Mouse (Mus musculus) kidney, postnatal 25 days (tissue): ENCODE results near the gene Rxfp1.
A peak's percentile ranks its signal among the peaks of the same experiment; 100 is the strongest.

Source experiments
- DNase-seq, 2 experiments: peaks; one replicate each; pipeline ENCODE4 v3.0.0; 2021; ENCODE audit warnings: mixed read lengths in 2 of 2

Gene Rxfp1

DNA sequence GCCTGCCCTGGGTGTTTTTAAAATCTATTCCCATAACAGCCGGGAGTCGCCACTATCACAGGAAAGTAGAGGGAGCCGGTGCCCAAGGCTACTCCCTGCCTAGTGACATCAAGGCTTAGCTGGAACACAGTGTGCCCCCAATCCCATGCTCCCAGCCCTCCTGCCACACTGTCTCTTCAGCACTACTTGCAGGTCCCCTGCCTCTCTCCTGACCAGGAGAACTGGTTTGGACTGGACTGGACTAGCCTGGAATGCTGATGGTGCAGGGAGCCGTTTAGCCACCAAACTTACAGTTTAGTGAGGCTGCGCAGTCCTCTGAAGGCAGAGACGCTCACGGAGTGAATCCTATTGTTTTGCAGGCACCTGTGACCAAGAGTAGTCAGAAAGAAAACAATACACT is 67.1 kb downstream of the Rxfp1 start:
- DNase-seq: peak; percentile 19 to 48

DNA sequence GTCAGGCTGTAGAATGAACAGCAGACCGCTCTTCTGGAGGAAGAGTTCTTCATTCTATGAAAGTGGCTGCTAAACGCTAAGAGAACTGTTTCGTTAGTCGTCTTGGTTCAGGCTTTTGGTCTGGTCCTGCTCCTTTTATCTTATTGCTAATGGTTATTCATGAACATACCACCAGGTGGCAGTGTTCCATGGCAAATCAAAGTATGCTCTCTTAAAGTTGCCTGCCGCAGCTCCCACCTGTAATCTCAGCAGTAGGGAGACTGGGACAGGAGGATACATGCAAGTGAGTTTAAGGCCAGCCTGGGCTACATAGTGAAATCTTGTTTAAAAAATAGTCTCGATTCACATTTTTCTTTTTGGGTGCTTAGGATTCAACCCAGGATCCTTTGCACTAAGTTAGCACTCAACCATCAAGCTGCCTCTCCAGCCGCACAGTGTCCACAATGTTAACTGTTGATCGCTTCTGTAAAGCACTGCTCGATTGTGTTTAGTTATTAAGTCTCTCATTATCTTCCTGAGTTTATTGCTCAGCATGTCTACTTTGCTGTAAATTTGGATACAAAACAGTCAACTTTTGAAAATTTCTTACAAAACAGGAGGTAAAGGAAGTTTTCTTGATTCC is 72.8 kb downstream of the Rxfp1 start:
- peak; percentile 45 to 64 for DNase-seq

DNA sequence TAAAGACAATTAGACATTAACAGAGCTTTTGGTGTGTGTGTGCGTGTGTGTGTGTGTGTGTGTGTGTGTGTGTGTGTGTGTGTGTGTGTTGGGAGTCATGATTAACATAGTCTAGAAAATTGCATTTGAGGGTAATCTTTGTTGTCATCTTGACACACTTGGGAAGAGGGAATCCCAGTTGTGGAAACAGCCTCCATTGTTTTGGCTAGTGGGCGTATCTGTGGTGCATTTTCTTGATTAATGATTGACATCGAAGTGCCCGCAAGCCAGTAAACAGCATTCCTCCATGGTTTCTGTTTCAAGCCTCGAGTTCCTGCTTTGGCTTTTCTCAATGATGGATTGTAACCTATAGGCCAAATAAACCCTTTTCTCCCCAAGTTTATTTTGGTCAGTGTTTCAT is 81.0 kb downstream of the Rxfp1 start:
- DNase-seq: no peak

DNA sequence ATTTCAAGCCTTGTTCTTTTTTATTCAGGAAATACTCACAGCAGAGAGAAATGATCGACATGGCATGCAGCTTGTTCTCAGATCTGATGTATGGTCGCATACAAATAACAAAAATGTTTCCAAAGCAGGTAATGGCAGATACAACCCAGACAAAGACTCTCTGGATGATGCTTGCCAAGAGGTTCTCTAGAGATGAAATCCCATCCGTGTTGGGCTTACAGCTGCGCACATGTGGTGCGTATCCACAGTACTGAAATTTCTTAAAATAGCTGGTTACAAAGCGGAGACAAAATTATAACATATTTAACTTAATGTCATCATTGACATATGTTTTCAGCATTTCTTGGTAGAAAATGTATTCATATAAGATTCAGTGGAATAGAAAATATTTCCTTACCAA is 85.6 kb downstream of the Rxfp1 start:
- no peak for DNase-seq

DNA sequence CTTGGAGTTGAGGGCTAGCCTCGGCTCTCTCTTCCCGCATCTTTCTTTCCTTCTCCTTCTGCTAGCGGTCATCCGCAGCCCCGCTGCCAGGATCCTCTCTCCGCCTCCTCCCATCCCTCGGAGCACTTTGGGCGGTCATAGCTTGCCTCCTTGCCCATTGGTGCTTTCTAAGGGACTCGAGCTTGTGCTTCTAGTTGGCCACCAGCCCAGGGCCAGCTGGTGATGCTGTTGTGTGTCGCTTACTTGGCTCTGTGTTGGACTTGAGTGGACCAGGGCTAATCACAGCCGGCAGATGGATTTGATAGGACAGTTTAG is 108.3 kb downstream of the Rxfp1 start, which contains the start of gene Etfdh:
TSS of gene Etfdh (minus strand) at position 85 of the 315 bp plus-strand sequence.
- DNase-seq: peak; percentile 65 to 80

DNA sequence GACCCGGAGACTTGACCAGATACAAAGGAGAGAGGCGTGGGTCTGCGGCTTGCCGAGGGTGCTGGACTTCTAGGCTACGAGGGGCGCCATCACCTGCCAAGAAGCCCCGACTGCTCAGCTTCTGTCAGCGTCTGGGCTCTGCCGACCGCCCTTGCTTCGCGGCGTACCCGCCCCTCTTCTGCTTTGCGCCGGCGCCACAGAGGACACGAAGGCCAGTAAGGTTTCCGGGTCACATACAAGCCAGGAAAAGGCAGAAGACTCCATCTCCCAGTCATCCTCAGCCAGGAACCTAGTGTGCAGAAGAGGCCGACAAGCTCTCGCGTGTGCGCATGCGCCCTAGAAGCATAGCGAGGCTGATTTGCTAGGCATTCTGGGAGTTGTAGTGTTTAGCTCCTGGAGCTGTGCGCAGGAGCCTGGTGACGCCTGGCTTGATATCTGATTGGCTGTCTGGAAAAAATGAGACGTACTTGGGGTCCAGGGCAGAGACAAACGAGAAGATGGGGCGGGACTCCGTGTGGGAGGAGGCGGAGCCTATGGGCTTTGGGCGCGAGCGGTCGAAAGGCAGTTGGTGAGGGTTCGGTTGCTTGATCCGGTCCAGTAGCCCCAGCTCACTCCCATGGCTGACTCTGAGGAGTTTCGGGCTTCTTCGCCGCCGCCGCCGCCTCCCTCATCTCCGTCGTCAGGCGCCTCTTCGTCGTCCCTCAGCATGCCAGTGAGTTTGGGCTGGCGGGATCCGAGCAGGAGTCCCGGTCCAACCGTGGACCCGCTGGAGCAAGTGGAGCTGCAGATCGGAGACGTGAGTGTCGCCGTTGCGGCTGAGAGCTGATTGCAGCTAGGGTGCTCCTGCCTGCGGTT is 108.9 kb downstream of the Rxfp1 start, which contains the start of gene 4930579G24Rik:
TSS of gene 4930579G24Rik (plus strand) at position 519 of the 855 bp plus-strand sequence.
- DNase-seq: peak; percentile 95 to 99

DNA sequence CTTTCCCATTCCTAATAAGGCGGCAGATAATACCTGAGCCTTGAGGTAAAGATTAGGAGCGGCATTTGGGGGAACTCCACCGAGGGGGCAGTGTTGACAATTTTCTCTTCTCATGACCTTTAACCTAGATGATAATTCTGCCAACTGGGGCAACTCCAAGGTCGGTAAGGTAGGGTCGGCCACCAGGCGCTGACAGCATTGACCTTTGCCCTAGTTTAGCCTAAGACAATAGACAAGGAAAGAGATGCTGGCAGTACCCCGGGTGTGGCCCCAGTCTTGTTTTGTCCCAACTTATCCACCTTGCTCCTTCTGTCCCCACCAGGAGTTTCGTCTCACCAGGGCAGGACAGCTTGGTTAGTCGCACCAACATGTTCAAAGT is 109.5 kb downstream of the Rxfp1 start:
- DNase-seq: peak in 1 of 2 experiments; percentile 37

DNA sequence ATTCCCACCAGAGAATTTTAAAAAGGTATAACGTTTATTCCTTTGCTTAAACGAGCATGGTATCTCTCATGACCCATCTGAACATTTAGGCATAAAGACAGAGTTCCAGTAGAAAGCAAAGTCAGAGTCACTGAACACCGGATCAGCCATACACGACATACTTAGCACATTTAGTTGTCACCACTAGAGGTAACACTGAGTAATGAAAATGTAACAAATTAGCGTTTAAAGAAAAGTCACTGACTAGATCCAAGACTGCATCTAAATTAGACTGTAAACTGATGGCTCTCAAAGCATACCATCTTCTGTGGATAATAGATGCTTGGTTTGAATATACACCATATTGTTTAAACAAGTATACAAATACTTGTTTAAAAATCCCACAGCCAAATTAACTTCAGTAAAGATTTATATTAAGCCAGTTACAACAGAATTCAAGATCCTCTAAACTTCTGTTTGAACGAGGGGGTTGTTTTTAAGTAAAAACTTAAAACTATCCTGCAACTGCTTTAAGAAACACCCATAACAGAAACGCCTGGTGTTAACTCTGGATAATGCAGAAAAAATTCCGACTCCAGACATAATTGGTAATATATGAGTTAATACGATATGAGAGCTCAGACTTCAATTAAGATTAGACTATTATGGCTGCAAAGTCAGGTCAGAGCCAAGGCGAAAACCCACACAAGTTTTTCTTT is 110.0 kb downstream of the Rxfp1 start:
- no peak for DNase-seq

DNA sequence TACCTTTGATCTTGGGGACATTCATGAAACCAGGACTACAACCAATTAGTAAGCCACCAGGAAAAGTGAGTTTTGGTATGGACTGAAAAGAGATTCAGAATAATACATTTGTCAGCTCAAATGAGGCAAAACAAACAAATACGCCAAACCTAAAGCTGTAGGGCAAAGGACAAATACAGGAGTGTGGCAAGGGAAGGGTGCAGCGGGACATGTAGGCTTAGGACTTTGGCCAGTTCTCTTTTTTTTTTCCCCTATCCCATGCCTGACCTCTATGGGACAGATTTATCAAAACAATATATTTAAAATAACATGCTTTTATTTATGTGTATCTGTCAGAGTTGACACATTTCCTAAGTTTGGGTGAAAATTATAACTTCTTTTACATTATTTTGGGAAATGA is 127.8 kb downstream of the Rxfp1 start:
- DNase-seq: no peak

DNA sequence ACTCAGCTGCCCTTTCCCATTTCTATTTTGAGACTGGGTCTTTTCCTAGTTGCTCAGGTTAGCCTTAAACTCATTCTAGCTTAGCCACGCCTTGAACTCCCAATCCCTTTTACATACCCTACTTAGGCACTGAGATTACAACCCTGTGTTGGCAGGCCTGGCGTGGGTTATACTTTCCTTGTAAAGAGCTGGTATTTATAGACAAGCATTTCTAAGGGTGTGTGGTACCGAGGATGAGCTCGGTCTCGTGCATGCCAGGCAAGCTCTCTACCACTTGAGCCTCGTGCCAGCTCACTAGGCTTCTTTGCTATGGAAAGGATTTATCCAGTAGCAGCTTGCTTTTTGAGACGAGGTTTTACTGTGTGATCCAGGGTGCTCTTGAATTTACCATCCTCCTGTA is 142.2 kb downstream of the Rxfp1 start:
- no peak for DNase-seq

DNA sequence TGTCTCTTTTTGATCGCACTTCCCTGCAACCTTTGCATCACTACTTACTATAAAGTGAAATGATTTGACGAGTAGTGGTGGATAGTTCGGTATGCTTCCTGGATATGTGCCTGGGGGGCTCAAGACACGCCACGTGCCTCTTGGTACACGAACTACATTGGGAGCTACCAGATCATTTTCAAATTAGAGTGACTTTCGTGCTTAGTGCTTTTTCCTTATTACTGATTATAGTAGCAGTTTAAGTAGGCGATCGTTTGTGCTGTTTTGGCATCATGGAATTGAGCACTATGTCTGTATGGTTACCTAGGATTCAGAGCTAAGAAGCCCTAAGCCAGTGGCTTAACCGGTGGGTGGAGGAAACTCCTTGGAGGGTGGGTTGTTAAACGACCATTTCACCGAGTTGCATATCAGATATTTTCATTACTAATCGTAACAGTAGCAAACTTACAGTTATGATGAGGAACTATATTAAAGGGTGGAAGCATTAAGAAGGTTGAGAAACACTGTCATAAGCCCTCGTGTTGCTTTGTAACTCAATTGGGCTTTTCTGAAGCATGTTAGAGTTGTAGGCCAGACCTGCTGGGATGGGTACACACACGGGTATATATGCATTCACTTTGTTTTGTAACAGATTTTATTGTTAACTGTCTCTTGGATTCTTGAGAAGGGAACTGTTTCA is 145.7 kb downstream of the Rxfp1 start:
- DNase-seq: no peak
